ENCODE assay signal across 14 mouse cellular contexts in the genomic region with DNA sequence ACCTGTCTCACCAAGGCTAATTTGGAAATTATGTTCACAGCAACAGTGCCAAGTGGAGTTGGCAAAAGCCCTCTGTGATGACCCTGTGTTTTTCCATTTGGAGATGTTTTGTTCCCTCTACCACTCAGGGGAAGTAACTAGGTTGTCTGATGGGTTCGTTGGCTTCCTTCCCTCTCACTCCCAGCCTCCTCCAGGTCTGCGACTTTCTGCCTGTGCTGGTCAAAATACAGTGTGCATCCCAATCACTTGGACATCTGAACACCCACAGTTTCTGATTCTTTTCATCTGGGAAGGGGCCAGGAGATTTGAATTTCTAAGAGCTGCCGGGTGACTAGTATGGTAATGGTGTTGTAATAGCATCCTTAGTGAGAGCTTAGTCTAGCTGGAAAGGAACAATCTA. TPM values are rescaled to one million over a fixed set of nuclear protein-coding genes. Genes with fewer than 3 reads are reported as not detected.
"Had no signal": no experiment of that assay in that cellular context is flagged by ENCODE, and none has a peak within 500 bp of the region (broad histone marks: within the 10 kb centered on the region; RNA-seq: fewer than 3 reads in every experiment).

No protein-coding gene starts in this region.

- DNase-seq: kidney, postnatal 10 days; kidney, postnatal 4 days; layer of hippocampus, postnatal 36 days; lung, adult 2 months; lung, postnatal 36 days; right cerebral cortex, postnatal 14 days; thymus, adult 2 months; thymus, postnatal 25 days had no signal

- H3K36me3 ChIP-seq: liver, embryonic 15.5 days; midbrain, embryonic 15.5 days; neural tube, embryonic 13.5 days; stomach, embryonic 15.5 days had no signal

- H3K4me2 ChIP-seq: liver, embryonic 15.5 days had no signal

- ATAC-seq: lung, postnatal 0 days; midbrain, embryonic 15.5 days had no signal

- H3K27ac ChIP-seq: liver, embryonic 15.5 days; stomach, embryonic 15.5 days had no signal

- H3K9ac ChIP-seq: liver, embryonic 15.5 days; stomach, embryonic 15.5 days had no signal

- H3K9me3 ChIP-seq: liver, embryonic 15.5 days; midbrain, embryonic 15.5 days; neural tube, embryonic 13.5 days; stomach, embryonic 15.5 days had no signal

- H3K4me3 ChIP-seq: liver, embryonic 15.5 days; stomach, embryonic 15.5 days had no signal

RNA-seq across cellular contexts. Expression of a gene that starts 28.5 kb away (rescaled TPM):
- total RNA-seq: monocyte, adult 5-6 weeks had no signal

RNA-seq across cellular contexts. Expression of a gene that starts 59.9 kb away (rescaled TPM):
- total RNA-seq: monocyte, adult 5-6 weeks had no signal
